Mouse (Mus musculus) thymus, adult 2 months (tissue): ENCODE measurements around the gene Ptcra. TPM values are rescaled to one million over a fixed set of nuclear protein-coding genes. Genes with fewer than 3 reads are reported as not detected.

Experiments used
- DNase-seq: peaks from one replicate; pipeline ENCODE4 v3.0.0; 2021
- H3K27ac ChIP-seq: fragments of 200-500 bp; 2 replicates; pipeline ENCODE4 v1.5.1; 2012; ENCODE audit warnings: low read length, control low read depth; ENCODE audit not compliant: control insufficient read depth, insufficient read depth
- H3K27me3 ChIP-seq: fragments of 200-500 bp; 2 replicates; pipeline ENCODE4 v1.6.1; 2012; ENCODE audit warnings: mild to moderate bottlenecking, low read length, moderate library complexity, mixed read lengths; ENCODE audit not compliant: control insufficient read depth, insufficient read depth
- H3K36me3 ChIP-seq: fragments of 200-500 bp; 2 replicates; pipeline ENCODE4 v1.6.1; 2012; ENCODE audit warnings: mild to moderate bottlenecking, low read length, moderate library complexity; ENCODE audit not compliant: control insufficient read depth, insufficient read depth
- H3K4me1 ChIP-seq: fragments of 200-500 bp; replicated peaks from 2 replicates; pipeline ENCODE4 v1.6.1; 2012; ENCODE audit warnings: low read length; ENCODE audit not compliant: control insufficient read depth, insufficient read depth
- H3K4me3 ChIP-seq: fragments of 200-500 bp; 2 replicates; pipeline ENCODE4 v1.5.1; 2012; ENCODE audit warnings: mild to moderate bottlenecking, low read length, control low read depth, moderate library complexity; ENCODE audit not compliant: control insufficient read depth, insufficient read depth
- CTCF ChIP-seq: fragments of 200-500 bp; IDR thresholded peaks from 2 replicates; pipeline ENCODE4 v1.5.1; 2012; ENCODE audit warnings: mild to moderate bottlenecking, control low read depth, low read length, moderate library complexity, borderline replicate concordance; ENCODE audit not compliant: control insufficient read depth, poor library complexity, insufficient read depth; ENCODE audit errors: extremely low read depth
- POLR2A ChIP-seq: fragments of 200-500 bp; IDR thresholded peaks from 2 replicates; pipeline ENCODE4 v1.6.1; 2012; ENCODE audit warnings: mild to moderate bottlenecking, low read length, control low read depth, moderate library complexity; ENCODE audit not compliant: control insufficient read depth, poor library complexity, insufficient read depth; ENCODE audit errors: extremely low read depth
- WGBS: fragments of 180-500 bp; shearing (Covaris S2); methylation state at CpG from one replicate; pipeline ENCODE4 v1.1.7; 2018; 5-methylcytosine and 5-hydroxymethylcytosine counted together
- polyA plus RNA-seq: library from polyadenylated mRNA; depleted of rRNA; stranded (reverse); fragments of >200 nt; gene quantifications from 2 replicates; pipeline ENCODE4 v1.2.3, GENCODE M21; 2012

The Ptcra gene
- polyA plus RNA-seq, 1 experiment, result 126 TPM

GRCm38 (mm10) chr17:46745506-46745905, 18.0 kb downstream of the Ptcra start:
- peaks cover 28% of the 10 kb centered on the region for H3K36me3 ChIP-seq
- no peaks in the 10 kb centered on the region; the same call in 1 of the 2 replicates for H3K4me1 ChIP-seq
- DNase-seq, result no peak
- H3K4me3 ChIP-seq, result no peak overlapping the region
- WGBS, result 100% methylated on average over 2 of the region's 2 CpGs
- no peak for TF ChIP-seq POLR2A
- TF ChIP-seq CTCF, result no peak
- no peaks in the 10 kb centered on the region for H3K27me3 ChIP-seq
- H3K27ac ChIP-seq, result no peak overlapping the region

- Histone ChIP-seq H3K27ac (no peak overlapping the region), H3K4me1 (no peaks in the 10 kb centered on the region), H3K27me3 (no peaks in the 10 kb centered on the region), H3K4me3 (no peak overlapping the region), H3K36me3 (peaks cover 28% of the 10 kb centered on the region)
- no peak for TF ChIP-seq CTCF
- TF ChIP-seq POLR2A, result no peak
- WGBS, result 96% methylated on average over 9 of the region's 9 CpGs
- no peak for DNase-seq
Measured at GRCm38 (mm10) chr17:46742986-46743385, 20.5 kb downstream of the Ptcra start.

- H3K27ac ChIP-seq, result no peak overlapping the region
- DNase-seq, result no peak
- peaks cover 25% of the 10 kb centered on the region for H3K36me3 ChIP-seq
- H3K4me3 ChIP-seq, result no peak overlapping the region
- no peaks in the 10 kb centered on the region for H3K27me3 ChIP-seq
- TF ChIP-seq CTCF (no peak), POLR2A (no peak)
- no peaks in the 10 kb centered on the region for H3K4me1 ChIP-seq
- WGBS, result 95% methylated on average over 6 of the region's 6 CpGs
Measured at GRCm38 (mm10) chr17:46741305-46741704, 22.2 kb downstream of the Ptcra start.

- H3K27me3 ChIP-seq, result no peaks in the 10 kb centered on the region
Measured at GRCm38 (mm10) chr17:46736160-46736559, 27.4 kb downstream of the Ptcra start.

GRCm38 (mm10) chr17:46735287-46735686, 28.2 kb downstream of the Ptcra start:
- H3K36me3 ChIP-seq, result peaks cover 6% of the 10 kb centered on the region; the same call in 1 of the 2 replicates
- H3K27ac ChIP-seq, result no peak overlapping the region
- H3K4me3 ChIP-seq, result no peak overlapping the region
- 98% methylated on average over 7 of the region's 7 CpGs for WGBS
- H3K27me3 ChIP-seq, result no peaks in the 10 kb centered on the region
- no peak for TF ChIP-seq CTCF
- no peak for TF ChIP-seq POLR2A
- DNase-seq, result no peak
- no peaks in the 10 kb centered on the region for H3K4me1 ChIP-seq

More at GRCm38 (mm10) chr17:46736160-46736559, 27.4 kb downstream of the Ptcra start:
- DNase-seq, result peak; percentile 57
- TF ChIP-seq CTCF, result peak; percentile 78
- no peak for TF ChIP-seq POLR2A
- Histone ChIP-seq H3K4me1 (no peaks in the 10 kb centered on the region), H3K4me3 (no peak overlapping the region), H3K27ac (no peak overlapping the region), H3K36me3 (peaks cover 6% of the 10 kb centered on the region; the same call in 1 of the 2 replicates)
- WGBS, result 83% methylated on average over 9 of the region's 10 CpGs

GRCm38 (mm10) chr17:46734055-46734454, 29.5 kb downstream of the Ptcra start:
- whole genome bisulfite sequencing, result 92% methylated on average over 3 of the region's 3 CpGs
- Histone ChIP-seq H3K4me1 (no peaks in the 10 kb centered on the region), H3K27me3 (no peaks in the 10 kb centered on the region), H3K36me3 (peaks cover 6% of the 10 kb centered on the region; the same call in 1 of the 2 replicates), H3K27ac (no peak overlapping the region), H3K4me3 (no peak overlapping the region)
- TF ChIP-seq CTCF, result no peak
- no peak for TF ChIP-seq POLR2A
- no peak for DNase-seq

- 65% methylated on average over 24 of the region's 24 CpGs for WGBS
- H3K4me3 ChIP-seq, result no peak within 1 kb of the TSS
- H3K27ac ChIP-seq, result no peak within 1 kb of the TSS
Measured at GRCm38 (mm10) chr17:46728904-46729318, 34.6 kb downstream of the Ptcra start, which contains the start of gene Gnmt. Gene Gnmt (minus strand): TSS chr17:46729168.

More at GRCm38 (mm10) chr17:46728904-46729318, 34.6 kb downstream of the Ptcra start, which contains the start of gene Gnmt:
- H3K27me3 ChIP-seq, result no peaks in the 10 kb centered on the region
- DNase-seq, result no peak
- no peaks in the 10 kb centered on the region for H3K36me3 ChIP-seq
- TF ChIP-seq CTCF (no peak), POLR2A (no peak)
- no peaks in the 10 kb centered on the region for H3K4me1 ChIP-seq
